Mouse (Mus musculus) heart, embryonic 15.5 days (tissue): ENCODE results near the gene Wipf3. TPM values are rescaled to one million over a fixed set of nuclear protein-coding genes. Genes with fewer than 3 reads are reported as not detected.

Experiments
- ATAC-seq: fragments of 200-750 bp; cut with Nextera tagmentation; replicated peaks from 2 replicates; pipeline ENCODE4 v1.8.0; 2017; ENCODE audit warnings: low read depth, moderate TSS enrichment; ENCODE audit not compliant: insufficient number of reproducible peaks, insufficient read depth, low FRiP score
- H3K27ac ChIP-seq: fragments of 300-500 bp; sonication (generic); 2 replicates; pipeline ENCODE4 v1.5.1; 2015; ENCODE audit warnings: mild to moderate bottlenecking, inconsistent platforms
- H3K27me3 ChIP-seq: fragments of 300-500 bp; sonication (generic); 2 replicates; pipeline ENCODE4 v1.6.1; 2015; ENCODE audit warnings: inconsistent platforms
- H3K36me3 ChIP-seq: fragments of 300-500 bp; sonication (generic); 2 replicates; pipeline ENCODE4 v1.6.1; 2015; ENCODE audit warnings: mild to moderate bottlenecking, inconsistent platforms
- H3K4me1 ChIP-seq: fragments of 300-500 bp; sonication (generic); replicated peaks from 2 replicates; pipeline ENCODE4 v1.6.1; 2015; ENCODE audit warnings: inconsistent platforms
- H3K4me2 ChIP-seq: fragments of 300-500 bp; sonication (generic); 2 replicates; pipeline ENCODE4 v1.6.1; 2015; ENCODE audit warnings: inconsistent platforms, mild to moderate bottlenecking, moderate library complexity
- H3K4me3 ChIP-seq: fragments of 300-500 bp; sonication (generic); 2 replicates; pipeline ENCODE4 v1.5.1; 2015; ENCODE audit warnings: mild to moderate bottlenecking, inconsistent platforms
- H3K9ac ChIP-seq: fragments of 300-500 bp; sonication (generic); 2 replicates; pipeline ENCODE4 v1.6.1; 2015; ENCODE audit warnings: mild to moderate bottlenecking, inconsistent platforms
- H3K9me3 ChIP-seq: fragments of 300-500 bp; sonication (generic); replicated peaks from 2 replicates; pipeline ENCODE4 v1.6.1; 2016; ENCODE audit warnings: inconsistent platforms
- WGBS: fragments of 180-500 bp; shearing (Covaris S2); methylation state at CpG from one replicate; pipeline ENCODE4 v1.1.7; 2015; ENCODE audit warnings: mixed read lengths; 5-methylcytosine and 5-hydroxymethylcytosine counted together
- polyA plus RNA-seq: library from polyadenylated mRNA; unstranded; fragments of >200 nt; fragmentation: Nextera tagmentation; extraction: Ambion mirVana; gene quantifications from 2 replicates; pipeline ENCODE4 v1.2.1, GENCODE M21; 2015

Wipf3 gene
- polyA plus RNA-seq, 1 experiment from 2014 or later = 3.4 TPM

- H3K4me1 ChIP-seq = peaks cover 56% of the 10 kb centered on the region
- WGBS = 61% methylated on average over 6 of the region's 6 CpGs
- no peaks in the 10 kb centered on the region for H3K27me3 ChIP-seq
- no peak overlapping the region for H3K9ac ChIP-seq
- H3K9me3 ChIP-seq = no peaks in the 10 kb centered on the region
- no peaks in the 10 kb centered on the region for H3K36me3 ChIP-seq
- no peak overlapping the region for H3K4me3 ChIP-seq
- ATAC-seq = no peak
- peak overlapping the region; percentile 78 for H3K27ac ChIP-seq
- H3K4me2 ChIP-seq = no peak overlapping the region
Observed at GRCm38 (mm10) chr6:54460172-54460914, 30.9 kb downstream of the Wipf3 start.

- Histone ChIP-seq H3K9me3 (no peaks in the 10 kb centered on the region), H3K4me3 (no peak overlapping the region), H3K27ac (peak overlapping the region; percentile 78), H3K36me3 (no peaks in the 10 kb centered on the region), H3K9ac (no peak overlapping the region), H3K4me2 (no peak overlapping the region), H3K27me3 (no peaks in the 10 kb centered on the region), H3K4me1 (peaks cover 57% of the 10 kb centered on the region)
- 50% methylated on average over 13 of the region's 13 CpGs for WGBS
- ATAC-seq = peak; percentile 88
Observed at GRCm38 (mm10) chr6:54460915-54461671, 31.7 kb downstream of the Wipf3 start.

- ATAC-seq = no peak
- no peak overlapping the region for H3K4me2 ChIP-seq
- H3K4me1 ChIP-seq = peaks cover 65% of the 10 kb centered on the region
Observed at GRCm38 (mm10) chr6:54462766-54463165, 33.4 kb downstream of the Wipf3 start.

GRCm38 (mm10) chr6:54463701-54464458 lies 34.5 kb downstream of the Wipf3 start:
- Histone ChIP-seq H3K27ac (no peak overlapping the region), H3K4me3 (no peak overlapping the region), H3K9me3 (no peaks in the 10 kb centered on the region), H3K4me1 (peaks cover 66% of the 10 kb centered on the region), H3K9ac (no peak overlapping the region), H3K36me3 (no peaks in the 10 kb centered on the region), H3K27me3 (no peaks in the 10 kb centered on the region), H3K4me2 (no peak overlapping the region)
- 55% methylated on average over 8 of the region's 8 CpGs for WGBS
- ATAC-seq = no peak

More at GRCm38 (mm10) chr6:54462766-54463165, 33.4 kb downstream of the Wipf3 start:
- Histone ChIP-seq H3K27me3 (no peaks in the 10 kb centered on the region), H3K27ac (no peak overlapping the region), H3K4me3 (no peak overlapping the region), H3K36me3 (no peaks in the 10 kb centered on the region), H3K9ac (no peak overlapping the region), H3K9me3 (no peaks in the 10 kb centered on the region)
- 84% methylated on average over 6 of the region's 6 CpGs for WGBS

GRCm38 (mm10) chr6:54464926-54465325 lies 35.5 kb downstream of the Wipf3 start:
- no peak overlapping the region for H3K27ac ChIP-seq
- H3K4me3 ChIP-seq = no peak overlapping the region
- no peaks in the 10 kb centered on the region for H3K9me3 ChIP-seq
- 58% methylated on average over 4 of the region's 4 CpGs for WGBS
- ATAC-seq = no peak
- no peak overlapping the region for H3K4me2 ChIP-seq
- H3K36me3 ChIP-seq = no peaks in the 10 kb centered on the region
- H3K4me1 ChIP-seq = peaks cover 55% of the 10 kb centered on the region
- H3K9ac ChIP-seq = no peak overlapping the region
- H3K27me3 ChIP-seq = no peaks in the 10 kb centered on the region

- Histone ChIP-seq H3K9me3 (no peaks in the 10 kb centered on the region), H3K27ac (peak overlapping the region; percentile 96), H3K36me3 (no peaks in the 10 kb centered on the region), H3K4me2 (0 out of 2 replicates have a peak overlapping the region, but pooled peaks have one; percentile 38), H3K27me3 (no peaks in the 10 kb centered on the region), H3K9ac (no peak overlapping the region), H3K4me3 (no peak overlapping the region), H3K4me1 (peaks cover 44% of the 10 kb centered on the region)
- peak; percentile 74 for ATAC-seq
- 43% methylated on average over 3 of the region's 3 CpGs for WGBS
Observed at GRCm38 (mm10) chr6:54467371-54467770, 38.0 kb downstream of the Wipf3 start.

- peaks cover 51% of the 10 kb centered on the region for H3K4me1 ChIP-seq
- ATAC-seq = no peak
- H3K4me3 ChIP-seq = no peak overlapping the region
- no peak overlapping the region for H3K9ac ChIP-seq
- WGBS = 39% methylated on average over 7 of the region's 7 CpGs
- H3K9me3 ChIP-seq = no peaks in the 10 kb centered on the region
- H3K27ac ChIP-seq = peak overlapping the region; percentile 73
- no peaks in the 10 kb centered on the region for H3K27me3 ChIP-seq
- H3K4me2 ChIP-seq = no peak overlapping the region
- H3K36me3 ChIP-seq = no peaks in the 10 kb centered on the region
Observed at GRCm38 (mm10) chr6:54471866-54472265, 42.5 kb downstream of the Wipf3 start.

- ATAC-seq = peak; percentile 55
- H3K36me3 ChIP-seq = no peaks in the 10 kb centered on the region
- peaks cover 42% of the 10 kb centered on the region for H3K4me1 ChIP-seq
- H3K4me3 ChIP-seq = no peak overlapping the region
- no peak overlapping the region for H3K9ac ChIP-seq
- no peak overlapping the region for H3K4me2 ChIP-seq
- peak overlapping the region; percentile 73 for H3K27ac ChIP-seq
- no peaks in the 10 kb centered on the region for H3K9me3 ChIP-seq
- 56% methylated on average over 8 of the region's 8 CpGs for WGBS
- no peaks in the 10 kb centered on the region for H3K27me3 ChIP-seq
Observed at GRCm38 (mm10) chr6:54472846-54473715, 43.7 kb downstream of the Wipf3 start.

GRCm38 (mm10) chr6:54475926-54476667 lies 46.7 kb downstream of the Wipf3 start:
- Histone ChIP-seq H3K4me1 (peaks cover 39% of the 10 kb centered on the region), H3K9ac (no peak overlapping the region), H3K27me3 (no peaks in the 10 kb centered on the region), H3K36me3 (no peaks in the 10 kb centered on the region), H3K4me2 (no peak overlapping the region), H3K4me3 (no peak overlapping the region), H3K27ac (no peak overlapping the region), H3K9me3 (no peaks in the 10 kb centered on the region)
- 77% methylated on average over 19 of the region's 19 CpGs for WGBS
- ATAC-seq = no peak

GRCm38 (mm10) chr6:54478646-54479324 lies 49.4 kb downstream of the Wipf3 start:
- 68% methylated on average over 5 of the region's 5 CpGs for WGBS
- ATAC-seq = no peak

More at GRCm38 (mm10) chr6:54478646-54479324, 49.4 kb downstream of the Wipf3 start:
- no peak overlapping the region for H3K9ac ChIP-seq
- no peaks in the 10 kb centered on the region for H3K9me3 ChIP-seq
- no peak overlapping the region for H3K27ac ChIP-seq
- peaks cover 14% of the 10 kb centered on the region for H3K4me1 ChIP-seq
- H3K4me2 ChIP-seq = no peak overlapping the region
- no peaks in the 10 kb centered on the region for H3K27me3 ChIP-seq
- no peak overlapping the region for H3K4me3 ChIP-seq
- no peaks in the 10 kb centered on the region for H3K36me3 ChIP-seq
